Mouse (Mus musculus) MEL (cell line): ENCODE results near the gene Adgra1. TPM values are rescaled to one million over a fixed set of nuclear protein-coding genes. Genes with fewer than 3 reads are reported as not detected.

Source experiments
- DNase-seq: peaks from one replicate; pipeline ENCODE4 v3.0.0; 2011; ENCODE audit warnings: low read depth, low spot score
- H3K27ac ChIP-seq: 2 replicates; pipeline ENCODE4 v1.5.1; 2012; ENCODE audit warnings: low read depth, mild to moderate bottlenecking, control low read depth, low read length, moderate library complexity; ENCODE audit not compliant: control insufficient read depth
- H3K27me3 ChIP-seq, 2 experiments: fragments of 150-350 bp in 1 of 2; sonication (generic) in 1 of 2; 2 replicates each; pipeline ENCODE4 v1.6.1; 2012; ENCODE audit warnings: low read length in 2 of 2, mild to moderate bottlenecking in 2 of 2, improper control_type of control experiment in 1 of 2, moderate library complexity in 1 of 2; ENCODE audit not compliant: insufficient read depth in 2 of 2, control insufficient read depth in 1 of 2
- H3K36me3 ChIP-seq, 2 experiments: 2 replicates each; pipeline ENCODE4 v1.6.1; 2012 to 2014; ENCODE audit warnings: low read length in 2 of 2, improper control_type of control experiment in 1 of 2, inconsistent platforms in 1 of 2, mild to moderate bottlenecking in 1 of 2; ENCODE audit not compliant: insufficient read depth in 2 of 2, control insufficient read depth in 1 of 2
- H3K4me1 ChIP-seq, 2 experiments: fragments of 150-350 bp in 1 of 2; sonication (generic) in 1 of 2; 2 replicates each; pipeline ENCODE4 v1.6.1; 2012; ENCODE audit warnings: low read length in 2 of 2, improper control_type of control experiment in 1 of 2, mild to moderate bottlenecking in 1 of 2; ENCODE audit not compliant: insufficient read depth in 2 of 2, control insufficient read depth in 1 of 2
- H3K4me3 ChIP-seq, 2 experiments: fragments of 150-350 bp in 1 of 2; sonication (generic) in 1 of 2; 2 replicates each; pipeline ENCODE4 v1.5.1; 2012; ENCODE audit warnings: low read depth in 2 of 2, low read length in 2 of 2, mild to moderate bottlenecking in 2 of 2, moderate library complexity in 2 of 2, control low read depth in 1 of 2, improper control_type of control experiment in 1 of 2; ENCODE audit not compliant: control insufficient read depth in 1 of 2, insufficient read depth in 1 of 2
- H3K79me2 ChIP-seq: 2 replicates; pipeline ENCODE4 v1.6.1; 2012; ENCODE audit warnings: mild to moderate bottlenecking, low read length, moderate library complexity; ENCODE audit not compliant: control insufficient read depth, poor library complexity, insufficient read depth
- H3K9ac ChIP-seq: 2 replicates; pipeline ENCODE4 v1.6.1; 2012; ENCODE audit warnings: low read depth, mild to moderate bottlenecking, control low read depth, low read length, moderate library complexity; ENCODE audit not compliant: control insufficient read depth, poor library complexity, severe bottlenecking
- H3K9me3 ChIP-seq: fragments of 150-350 bp; sonication (generic); replicated peaks from 2 replicates; pipeline ENCODE4 v1.6.1; 2012; ENCODE audit warnings: mild to moderate bottlenecking, low read length, improper control_type of control experiment, moderate library complexity; ENCODE audit not compliant: insufficient read depth
- CHD2 ChIP-seq: IDR thresholded peaks from 2 replicates; pipeline ENCODE4 v1.6.1; 2011; ENCODE audit warnings: low read length, improper control_type of control experiment
- E2F4 ChIP-seq: IDR thresholded peaks from 2 replicates; pipeline ENCODE4 v1.6.1; 2011; ENCODE audit warnings: low read depth, low read length, improper control_type of control experiment, borderline replicate concordance
- ELF1 ChIP-seq: IDR thresholded peaks from 2 replicates; pipeline ENCODE4 v1.6.1; 2014; ENCODE audit warnings: low read depth, mild to moderate bottlenecking, inconsistent platforms, low read length, improper control_type of control experiment, moderate library complexity
- GATA1 ChIP-seq: IDR thresholded peaks from 2 replicates; pipeline ENCODE4 v1.6.1; 2011; ENCODE audit warnings: low read depth, low read length, improper control_type of control experiment
- KAT2A ChIP-seq: conservative IDR thresholded peaks from 2 replicates; pipeline ENCODE4 v1.6.1; 2012; ENCODE audit warnings: low read depth, low read length, improper control_type of control experiment, inconsistent platforms
- MAX ChIP-seq: IDR thresholded peaks from 2 replicates; pipeline ENCODE4 v1.6.1; 2011; ENCODE audit warnings: low read length, improper control_type of control experiment
- MAZ ChIP-seq: IDR thresholded peaks from 2 replicates; pipeline ENCODE4 v1.6.1; 2012; ENCODE audit warnings: low read depth, mild to moderate bottlenecking, inconsistent platforms, low read length, improper control_type of control experiment
- MYB ChIP-seq: IDR thresholded peaks from 2 replicates; pipeline ENCODE4 v1.6.1; 2011; ENCODE audit warnings: mild to moderate bottlenecking, low read depth, low read length, improper control_type of control experiment
- MYC ChIP-seq: IDR thresholded peaks from 2 replicates; pipeline ENCODE4 v1.6.1; 2011; ENCODE audit warnings: low read depth, mild to moderate bottlenecking, low read length, improper control_type of control experiment, moderate library complexity
- NELFE ChIP-seq: IDR thresholded peaks from 2 replicates; pipeline ENCODE4 v1.6.1; 2011; ENCODE audit warnings: low read depth, low read length, improper control_type of control experiment
- POLR2AphosphoS2 ChIP-seq: IDR thresholded peaks from 2 replicates; pipeline ENCODE4 v1.6.1; 2011; ENCODE audit warnings: low read length, improper control_type of control experiment
- POLR2AphosphoS5 ChIP-seq: IDR thresholded peaks from 2 replicates; pipeline ENCODE4 v1.6.1; 2012; ENCODE audit warnings: low read depth, borderline replicate concordance, mild to moderate bottlenecking, inconsistent platforms, low read length, moderate library complexity, mixed read lengths
- RAD21 ChIP-seq: IDR thresholded peaks from 2 replicates; pipeline ENCODE4 v1.6.1; 2011; ENCODE audit warnings: mild to moderate bottlenecking, low read depth, low read length, improper control_type of control experiment
- RCOR1 ChIP-seq: IDR thresholded peaks from 2 replicates; pipeline ENCODE4 v1.6.1; 2012; ENCODE audit warnings: low read depth, mild to moderate bottlenecking, inconsistent platforms, low read length, improper control_type of control experiment
- SIN3A ChIP-seq: IDR thresholded peaks from 2 replicates; pipeline ENCODE4 v1.6.1; 2012; ENCODE audit warnings: low read length, improper control_type of control experiment, inconsistent platforms
- TBP ChIP-seq: IDR thresholded peaks from 2 replicates; pipeline ENCODE4 v1.8.0; 2011; ENCODE audit warnings: low read depth, low read length, improper control_type of control experiment
- USF1 ChIP-seq: IDR thresholded peaks from 2 replicates; pipeline ENCODE4 v1.6.1; 2014; ENCODE audit warnings: low read depth, mild to moderate bottlenecking, inconsistent platforms, low read length, improper control_type of control experiment, moderate library complexity
- USF2 ChIP-seq, 2 experiments: IDR thresholded peaks; 2 replicates each; pipeline ENCODE4 v1.6.1; 2011 to 2012; ENCODE audit warnings: improper control_type of control experiment in 2 of 2, low read length in 2 of 2, borderline replicate concordance in 1 of 2, inconsistent platforms in 1 of 2, low read depth in 1 of 2, mild to moderate bottlenecking in 1 of 2; ENCODE audit not compliant: insufficient read depth in 1 of 2
- ZC3H11A ChIP-seq: IDR thresholded peaks from 2 replicates; pipeline ENCODE4 v1.6.1; 2012; ENCODE audit warnings: low read depth, mild to moderate bottlenecking, inconsistent platforms, low read length, improper control_type of control experiment
- ZKSCAN1 ChIP-seq: IDR thresholded peaks from 2 replicates; pipeline ENCODE4 v1.6.1; 2012; ENCODE audit warnings: low read depth, mild to moderate bottlenecking, inconsistent platforms, low read length, improper control_type of control experiment, moderate library complexity
- ZMIZ1 ChIP-seq: IDR thresholded peaks from 2 replicates; pipeline ENCODE4 v1.6.1; 2012; ENCODE audit warnings: low read depth, mild to moderate bottlenecking, inconsistent platforms, low read length, improper control_type of control experiment, moderate library complexity
- polyA plus RNA-seq, 2 experiments: library from polyadenylated mRNA; stranded (reverse) in 1 of 2; unstranded in 1 of 2; fragments of >175 nt in 1 of 2; fragments of >200 nt in 1 of 2; gene quantifications; 2 replicates each; pipeline versions ENCODE4 v1.2.1 to v1.2.4; 2012; ENCODE audit warnings: low replicate concordance in 2 of 2, low read depth in 1 of 2; ENCODE audit not compliant: insufficient read length in 2 of 2, insufficient read depth in 1 of 2, missing spikeins in 1 of 2
- total RNA-seq: library from RNA; depleted of rRNA; stranded (reverse); fragments of 300-350 nt; gene quantifications from 2 replicates; pipeline ENCODE4 v1.2.3, GENCODE M21; 2012; rRNA removed

Gene Adgra1
- total RNA-seq, result not detected in 2 replicates
- polyA plus RNA-seq, result not detected

- Histone ChIP-seq H3K36me3 (no peaks in the 10 kb centered on the region), H3K4me3 (no peak within 1 kb of the TSS), H3K9me3 (no peaks in the 10 kb centered on the region), H3K4me1 (no peaks in the 10 kb centered on the region), H3K27ac (no peak within 1 kb of the TSS), H3K27me3 (no peaks in the 10 kb centered on the region), H3K79me2 (no peaks in the 10 kb centered on the region), H3K9ac (no peak within 1 kb of the TSS)
- no peak for DNase-seq
- TF ChIP-seq MAX, result no peak
- no peak for TF ChIP-seq ZC3H11A
- no peak for TF ChIP-seq ELF1
- TF ChIP-seq RCOR1, result no peak
- TF ChIP-seq CHD2, result no peak
- TF ChIP-seq SIN3A, result no peak
- no peak for TF ChIP-seq KAT2A
- TF ChIP-seq ZKSCAN1, result no peak
- TF ChIP-seq ZMIZ1, result no peak
- TF ChIP-seq USF2 (IDR thresholded peaks at IDR 0.05; ENCODE audit: borderline replicate concordance in 1 of 2, insufficient read depth in 1 of 2, low read depth in 1 of 2, low read length in 2 of 2), result no peak
Measured at GRCm38 (mm10) chr7:139834036-139834435, at the start of gene Adgra1. Gene Adgra1 (plus strand): TSS chr7:139834174.

GRCm38 (mm10) chr7:139787382-139787781 lies 46.6 kb upstream of the Adgra1 start:
- Histone ChIP-seq H3K27me3 (no peaks in the 10 kb centered on the region), H3K4me3 (no peak overlapping the region)
- DNase-seq, result no peak

GRCm38 (mm10) chr7:139788927-139789326 lies 45.0 kb upstream of the Adgra1 start:
- Histone ChIP-seq H3K4me1 (no peaks in the 10 kb centered on the region), H3K27me3 (no peaks in the 10 kb centered on the region), H3K79me2 (no peaks in the 10 kb centered on the region), H3K9me3 (no peaks in the 10 kb centered on the region), H3K9ac (no peak overlapping the region), H3K4me3 (no peak overlapping the region), H3K27ac (no peak overlapping the region), H3K36me3 (no peaks in the 10 kb centered on the region)
- no peak for DNase-seq
- TF ChIP-seq POLR2AphosphoS5 (no peak), MAZ (no peak), GATA1 (no peak), TBP (no peak), USF1 (no peak), ZMIZ1 (no peak)

More at GRCm38 (mm10) chr7:139787382-139787781, 46.6 kb upstream of the Adgra1 start:
- Histone ChIP-seq H3K27ac (no peak overlapping the region), H3K9me3 (no peaks in the 10 kb centered on the region)
- TF ChIP-seq MYB (no peak), NELFE (no peak), E2F4 (no peak), MYC (no peak), POLR2AphosphoS2 (no peak), ZKSCAN1 (no peak), RAD21 (no peak)
- TF ChIP-seq, all 39 proteins: peak for 0
- no peak overlapping the region for H3K9ac ChIP-seq
- H3K79me2 ChIP-seq, result no peaks in the 10 kb centered on the region
- no peaks in the 10 kb centered on the region for H3K36me3 ChIP-seq
- H3K4me1 ChIP-seq, result no peaks in the 10 kb centered on the region
